Mouse (Mus musculus) small intestine, adult 2 months (tissue): ENCODE data around the gene Apbb2.

Experiments used
- CTCF ChIP-seq: fragments of 200-500 bp; IDR thresholded peaks from 2 replicates; pipeline ENCODE4 v1.5.1; 2012; ENCODE audit warnings: low read depth, mild to moderate bottlenecking, control low read depth, inconsistent platforms, low read length, moderate library complexity, mixed read lengths; ENCODE audit not compliant: insufficient replicate concordance, insufficient read length; ENCODE audit errors: extremely low read depth
- POLR2A ChIP-seq: fragments of 200-500 bp; IDR thresholded peaks from 2 replicates; pipeline ENCODE4 v1.6.1; 2012; ENCODE audit warnings: low read depth, mild to moderate bottlenecking, control low read depth, inconsistent platforms, low read length, moderate library complexity

DNA sequence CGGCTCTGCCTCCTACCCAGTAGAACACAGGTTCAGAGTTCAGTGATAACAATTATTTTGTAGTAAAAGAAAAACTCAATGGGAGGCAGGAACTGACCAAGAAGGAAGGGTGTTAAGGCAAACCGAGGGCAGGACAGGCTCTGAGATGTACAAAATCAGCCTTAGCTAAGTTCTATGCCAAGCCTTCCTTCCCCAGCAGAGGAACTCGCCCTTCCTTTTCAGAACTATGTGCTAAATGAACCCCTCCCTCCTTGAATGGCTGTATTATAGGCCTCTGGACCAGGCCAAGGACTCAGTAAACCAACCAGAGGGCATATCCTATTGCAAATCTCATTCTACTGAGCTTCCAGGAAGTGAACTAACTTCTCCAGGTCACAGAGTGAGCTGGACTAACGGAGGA is 3.6 kb downstream of the Apbb2 start:
- TF ChIP-seq CTCF (no peak), POLR2A (no peak)
